Mouse (Mus musculus) lung, adult 2 months (tissue): Measurements from ENCODE around the gene Skida1.

ENCODE experiments used
- CTCF ChIP-seq: fragments of 200-500 bp; IDR thresholded peaks from 2 replicates; pipeline ENCODE4 v1.5.1; 2011; ENCODE audit warnings: mild to moderate bottlenecking, low read length, control low read depth; ENCODE audit not compliant: insufficient read depth
- POLR2A ChIP-seq: fragments of 200-500 bp; IDR thresholded peaks from 2 replicates; pipeline ENCODE4 v1.6.1; 2011; ENCODE audit warnings: low read depth, mild to moderate bottlenecking, control low read depth, low read length, borderline replicate concordance; ENCODE audit errors: extremely low read depth

GRCm38 (mm10) chr2:18034371-18035250, 14.2 kb downstream of the Skida1 start:
- no peak for TF ChIP-seq CTCF
- TF ChIP-seq POLR2A = no peak
